Comparison of ENCODE assay signal across 8 mouse cellular contexts in the genomic region with DNA sequence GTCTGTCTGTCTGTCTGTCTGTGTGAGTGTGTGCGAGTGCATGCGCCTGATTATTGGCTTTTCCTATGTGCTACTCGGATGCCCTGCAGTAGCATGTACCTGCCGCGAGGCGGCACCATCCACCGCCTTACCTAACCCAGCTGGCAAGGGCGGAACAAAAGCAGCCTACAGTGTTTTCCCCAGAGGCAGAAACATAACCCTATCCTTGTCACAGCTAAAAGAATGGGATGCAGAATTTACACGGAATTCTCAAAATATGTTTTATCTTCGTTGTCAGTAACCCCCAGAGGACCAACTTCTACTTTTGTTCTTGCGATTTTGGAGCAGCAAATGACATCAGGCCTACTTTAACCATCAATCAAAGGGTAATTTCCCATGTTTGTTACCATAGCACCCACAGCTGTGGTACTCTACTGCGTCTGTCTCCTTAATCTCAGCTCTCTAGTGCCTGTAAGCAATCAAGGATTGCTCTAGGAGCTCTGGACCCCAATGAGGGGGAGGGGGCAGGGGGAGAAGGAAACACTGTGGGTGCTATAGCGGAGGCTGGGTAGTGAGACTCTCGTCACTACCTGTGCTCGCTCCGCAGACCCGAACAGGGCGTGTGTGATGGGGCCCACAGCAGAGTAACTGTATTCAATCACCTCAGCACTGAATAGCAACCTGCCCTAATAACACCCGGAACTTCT.
DNase-seq lines count a peak whose midpoint lies in the region; ATAC-seq and TF ChIP-seq lines count a peak whose summit lies in the region.

No protein-coding gene starts in this region.

- 39% methylated on average over 19 of the region's 19 CpGs for WGBS in lung, postnatal 0 days

- H3K4me2 ChIP-seq in lung, postnatal 0 days (replicated peaks; ENCODE audit: low read depth, low read length): no peak overlapping the region

- H3K9me3 ChIP-seq in lung, postnatal 0 days (ENCODE audit: low read length): no peaks in the 10 kb centered on the region

- no peak overlapping the region for H3K9ac ChIP-seq in lung, postnatal 0 days (replicated peaks; ENCODE audit: low read depth)

- H3K36me3 ChIP-seq in lung, postnatal 0 days (ENCODE audit: insufficient read depth, low read length): no peaks in the 10 kb centered on the region

- intact Hi-C loops in heart, postnatal 36 days (cut with DNase I): no loop called here

- TF ChIP-seq CTCF in lung, postnatal 0 days (IDR thresholded peaks at IDR 0.05): peak; percentile 95

- peak; percentile 16 to 28 for DNase-seq in B cell, adult 2 months
- DNase-seq in WW6 (ENCODE audit: low read depth, low spot score): peak; percentile 26
- DNase-seq in cerebellum, postnatal 4 days (ENCODE audit: low spot score in 2 of 2): peak; percentile 48 to 65
- DNase-seq in heart, postnatal 36 days: peak; percentile 10 to 15
- peak; percentile 59 to 87 for DNase-seq in layer of hippocampus, adult 18-20 months (ENCODE audit: low spot score in 2 of 2)
- DNase-seq in lung, postnatal 0 days (ENCODE audit: low spot score): peak; percentile 57
- peak; percentile 80 for DNase-seq in retina, postnatal 1 day

- no peak overlapping the region for H3K27ac ChIP-seq in lung, postnatal 0 days (ENCODE audit: low read length)

- no peak overlapping the region for H3K4me3 ChIP-seq in lung, postnatal 0 days (ENCODE audit: low read depth, low read length)

- ATAC-seq in lung, postnatal 0 days: peak; percentile 53; the same call in 1 of the 2 replicates
- ATAC-seq in inflammation-experienced regulatory T-cells, adult 6 months: no peak

- H3K27me3 ChIP-seq in lung, postnatal 0 days (replicated peaks; ENCODE audit: insufficient read depth, low read length): no peaks in the 10 kb centered on the region

- H3K4me1 ChIP-seq in lung, postnatal 0 days (ENCODE audit: insufficient read depth, low read depth, low read length): no peaks in the 10 kb centered on the region

- TF ChIP-seq EP300 in lung, postnatal 0 days (IDR thresholded peaks at IDR 0.05): no peak

Comparison
In these comparisons a context has a peak if more than half of its experiments do, and no peak if none do; other contexts are left out.
1. DNase-seq: peak in every context shown above with its lines; median percentile 80 in retina, postnatal 1 day; 73 in layer of hippocampus, adult 18-20 months; 57 in lung, postnatal 0 days; 56 in cerebellum, postnatal 4 days; 26 in WW6; 22 in B cell, adult 2 months; 12 in heart, postnatal 36 days.